Mouse (Mus musculus) stomach, postnatal 0 days (tissue): ENCODE data around the gene Ugt1a10.
"Not testable (repeated sequence)": the region's sequence is repeated elsewhere in the genome, so short reads cannot be mapped to it uniquely, and the experiment has no call there.

Source experiments
- CTCF ChIP-seq: IDR thresholded peaks from 2 replicates; pipeline ENCODE4 v1.5.1; 2016; ENCODE audit warnings: antibody characterized with exemption, low read depth, mild to moderate bottlenecking, moderate library complexity
- EP300 ChIP-seq: optimal IDR thresholded peaks from 2 replicates; pipeline ENCODE3; 2016; ENCODE audit warnings: antibody characterized with exemption

- TF ChIP-seq CTCF, EP300: not testable (repeated sequence)
Measured at GRCm38 (mm10) chr1:88103697-88104468, 48.7 kb downstream of the Ugt1a10 start.
